Mouse (Mus musculus) limb, embryonic 10.5 days (tissue): ENCODE measurements around the gene Carnmt1. TPM values are rescaled to one million over a fixed set of nuclear protein-coding genes. Genes with fewer than 3 reads are reported as not detected.

Experiments
- DNase-seq: peaks from one replicate; pipeline ENCODE4 v3.0.0-alpha.2; 2017; ENCODE audit warnings: low spot score
- H3K27ac ChIP-seq: fragments of 300-500 bp; sonication (generic); 2 replicates; pipeline ENCODE4 v1.5.1; 2016; ENCODE audit warnings: mild to moderate bottlenecking
- H3K27me3 ChIP-seq: fragments of 300-500 bp; sonication (generic); 2 replicates; pipeline ENCODE4 v1.6.1; 2016; ENCODE audit warnings: low read depth, mild to moderate bottlenecking; ENCODE audit not compliant: poor library complexity, severe bottlenecking
- H3K36me3 ChIP-seq: fragments of 300-500 bp; sonication (generic); 2 replicates; pipeline ENCODE4 v1.6.1; 2016; ENCODE audit warnings: mild to moderate bottlenecking, moderate library complexity
- H3K4me1 ChIP-seq: fragments of 300-500 bp; sonication (generic); 2 replicates; pipeline ENCODE4 v1.6.1; 2016
- H3K4me3 ChIP-seq: fragments of 300-500 bp; sonication (generic); 2 replicates; pipeline ENCODE4 v1.5.1; 2016; ENCODE audit warnings: mild to moderate bottlenecking, moderate library complexity
- H3K9me3 ChIP-seq: fragments of 300-500 bp; sonication (generic); replicated peaks from 2 replicates; pipeline ENCODE4 v1.6.1; 2016; ENCODE audit warnings: mild to moderate bottlenecking
- WGBS: fragments of 180-500 bp; shearing (Covaris S2); methylation state at CpG from one replicate; pipeline ENCODE4 v1.1.7; 2016; 5-methylcytosine and 5-hydroxymethylcytosine counted together
- polyA plus RNA-seq: library from polyadenylated mRNA; unstranded; fragments of >200 nt; fragmentation: Nextera tagmentation; extraction: Ambion mirVana; gene quantifications from 2 replicates; pipeline ENCODE4 v1.2.1, GENCODE M21; 2016

Carnmt1 gene
- polyA plus RNA-seq, 1 experiment from 2014 or later = 30.4 TPM

- H3K4me1 ChIP-seq = no peaks in the 10 kb centered on the region
- no peaks in the 10 kb centered on the region for H3K27me3 ChIP-seq
- no peak overlapping the region for H3K4me3 ChIP-seq
- no peaks in the 10 kb centered on the region for H3K9me3 ChIP-seq
- no peaks in the 10 kb centered on the region for H3K36me3 ChIP-seq
- DNase-seq = no peak
- no peak overlapping the region for H3K27ac ChIP-seq
- 86% methylated on average over 1 of the region's 1 CpGs for WGBS
Observed at GRCm38 (mm10) chr19:18659349-18659748, 11.2 kb upstream of the Carnmt1 start.

DNA sequence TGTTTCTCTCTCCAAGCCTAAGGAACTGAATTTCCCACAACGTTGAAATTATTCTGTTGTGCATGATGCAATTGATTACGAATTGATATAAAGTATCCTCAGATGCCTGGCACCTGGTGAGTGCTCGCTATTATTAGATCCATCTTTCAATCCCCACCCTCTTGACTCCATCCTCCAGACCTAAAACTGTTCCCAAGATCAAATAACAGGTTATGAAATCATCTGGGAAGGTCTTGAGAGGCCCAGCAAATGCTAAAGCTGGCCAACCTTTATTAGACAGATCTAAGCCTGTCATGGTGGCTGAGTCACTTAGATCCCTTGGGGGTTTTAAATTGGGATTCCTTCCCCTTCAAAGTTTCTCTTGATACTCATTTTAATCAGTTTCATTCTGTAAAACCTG is 10.1 kb upstream of the Carnmt1 start:
- 85% methylated on average over 3 of the region's 3 CpGs for WGBS
- DNase-seq = no peak
- Histone ChIP-seq H3K9me3 (no peaks in the 10 kb centered on the region), H3K36me3 (no peaks in the 10 kb centered on the region), H3K4me1 (no peaks in the 10 kb centered on the region), H3K4me3 (no peak overlapping the region), H3K27me3 (no peaks in the 10 kb centered on the region), H3K27ac (no peak overlapping the region)

DNA sequence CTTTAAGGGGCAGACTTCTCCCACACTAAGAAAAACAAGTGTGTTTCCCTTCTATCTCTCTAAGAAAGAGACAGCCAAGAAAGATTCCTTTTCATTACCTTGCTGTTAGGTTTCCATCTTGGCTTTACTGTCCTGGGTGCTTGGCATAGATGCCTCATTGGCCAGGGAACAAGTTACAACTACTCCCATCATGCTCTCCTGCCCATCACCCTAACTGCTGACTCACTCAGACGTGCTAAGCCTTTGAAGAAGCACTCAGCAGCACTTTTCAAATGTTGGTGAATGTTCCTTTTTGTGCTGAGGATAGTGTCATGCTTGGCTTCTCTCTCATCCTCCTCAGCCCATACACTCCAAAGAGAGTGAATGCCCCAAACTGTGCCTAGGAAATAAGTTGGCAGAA is 8.9 kb upstream of the Carnmt1 start:
- no peak overlapping the region for H3K27ac ChIP-seq
- no peaks in the 10 kb centered on the region for H3K4me1 ChIP-seq
- no peak overlapping the region for H3K4me3 ChIP-seq
- H3K27me3 ChIP-seq = no peaks in the 10 kb centered on the region
- no peak for DNase-seq
- 66% methylated on average over 1 of the region's 1 CpGs for WGBS
- no peaks in the 10 kb centered on the region for H3K36me3 ChIP-seq
- H3K9me3 ChIP-seq = no peaks in the 10 kb centered on the region

GRCm38 (mm10) chr19:18663904-18664303 is 6.7 kb upstream of the Carnmt1 start:
- WGBS = 63% methylated on average over 2 of the region's 2 CpGs
- Histone ChIP-seq H3K36me3 (no peaks in the 10 kb centered on the region), H3K9me3 (no peaks in the 10 kb centered on the region), H3K4me3 (no peak overlapping the region), H3K27ac (no peak overlapping the region), H3K27me3 (no peaks in the 10 kb centered on the region), H3K4me1 (no peaks in the 10 kb centered on the region)
- DNase-seq = no peak

GRCm38 (mm10) chr19:18666966-18667365 is 3.6 kb upstream of the Carnmt1 start:
- H3K36me3 ChIP-seq = no peaks in the 10 kb centered on the region

GRCm38 (mm10) chr19:18669551-18669950 is 1.0 kb upstream of the Carnmt1 start:
- DNase-seq = no peak
- WGBS = 97% methylated on average over 7 of the region's 7 CpGs
- no peaks in the 10 kb centered on the region for H3K9me3 ChIP-seq
- H3K27me3 ChIP-seq = no peaks in the 10 kb centered on the region
- H3K4me1 ChIP-seq = peaks cover 25% of the 10 kb centered on the region
- no peaks in the 10 kb centered on the region for H3K36me3 ChIP-seq
- no peak overlapping the region for H3K27ac ChIP-seq
- no peak overlapping the region for H3K4me3 ChIP-seq

More at GRCm38 (mm10) chr19:18666966-18667365, 3.6 kb upstream of the Carnmt1 start:
- no peak overlapping the region for H3K4me3 ChIP-seq
- no peaks in the 10 kb centered on the region for H3K27me3 ChIP-seq
- no peak overlapping the region for H3K27ac ChIP-seq
- peaks cover 9% of the 10 kb centered on the region for H3K4me1 ChIP-seq
- WGBS = 92% methylated on average over 7 of the region's 7 CpGs
- H3K9me3 ChIP-seq = no peaks in the 10 kb centered on the region
- DNase-seq = no peak

DNA sequence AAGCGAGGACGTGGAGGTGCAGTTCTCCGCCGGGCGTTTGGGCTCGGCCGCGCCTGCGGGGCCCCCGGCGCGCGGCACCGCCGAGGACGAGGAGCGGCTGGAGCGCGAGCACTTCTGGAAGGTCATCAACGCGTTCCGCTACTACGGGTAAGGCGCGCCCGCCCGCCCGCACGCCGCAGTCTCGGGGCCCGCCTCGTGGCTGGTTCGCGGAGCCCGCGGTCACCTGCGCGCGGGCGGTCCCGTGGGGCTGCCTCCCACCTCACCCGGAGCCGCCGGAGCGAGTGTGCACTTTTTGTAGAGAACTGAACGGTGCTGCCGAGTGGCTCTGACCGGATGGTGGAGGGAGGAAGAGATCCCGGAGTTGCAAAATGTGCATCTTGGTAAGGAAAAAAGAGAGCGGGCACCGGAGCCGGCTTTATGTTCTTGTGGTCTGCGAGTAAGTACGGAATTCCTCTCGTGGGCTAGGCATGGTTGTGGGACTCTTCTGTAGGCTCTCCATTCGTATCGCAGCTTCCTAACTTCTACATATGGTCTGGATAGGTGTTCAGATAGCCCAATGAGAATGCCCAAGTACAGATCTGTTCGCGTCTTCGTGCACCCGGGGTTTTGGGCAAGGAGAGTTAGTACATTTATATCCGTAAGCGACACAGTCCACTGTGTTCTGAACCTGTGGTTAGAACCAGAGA is 635 bp downstream of the Carnmt1 start:
- peak; percentile 73 for DNase-seq
- H3K4me3 ChIP-seq = peak overlapping the region; percentile 86
- H3K27me3 ChIP-seq = no peaks in the 10 kb centered on the region
- peak overlapping the region; percentile 94 for H3K27ac ChIP-seq
- H3K9me3 ChIP-seq = no peaks in the 10 kb centered on the region
- H3K36me3 ChIP-seq = no peaks in the 10 kb centered on the region
- WGBS = under 1% methylated on average over 64 of the region's 64 CpGs
- peaks cover 25% of the 10 kb centered on the region for H3K4me1 ChIP-seq

DNA sequence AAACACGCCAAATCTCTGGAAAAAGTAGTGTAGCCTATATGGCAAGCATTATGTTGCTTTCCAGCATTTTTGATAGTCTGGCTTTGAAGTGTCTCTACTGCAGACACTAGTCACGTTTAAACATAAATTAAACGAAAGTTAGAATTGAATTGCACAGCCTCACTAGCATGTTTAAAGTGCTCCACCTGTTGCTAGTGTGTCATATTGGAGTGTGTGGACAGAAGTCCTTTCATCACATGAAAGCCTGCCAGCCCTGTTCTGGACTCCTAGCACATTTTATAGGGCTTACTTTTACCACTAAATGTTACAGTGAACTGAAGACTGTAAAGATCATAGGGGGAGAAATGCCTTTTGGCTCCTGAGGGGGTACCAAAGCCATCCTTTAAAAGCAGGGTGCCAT is 1.9 kb downstream of the Carnmt1 start:
- no peaks in the 10 kb centered on the region for H3K36me3 ChIP-seq
- WGBS = 71% methylated on average over 3 of the region's 3 CpGs
- no peak for DNase-seq
- no peaks in the 10 kb centered on the region for H3K9me3 ChIP-seq
- no peak overlapping the region for H3K27ac ChIP-seq
- H3K4me1 ChIP-seq = peaks cover 25% of the 10 kb centered on the region
- no peaks in the 10 kb centered on the region for H3K27me3 ChIP-seq
- H3K4me3 ChIP-seq = peak overlapping the region; percentile 86

GRCm38 (mm10) chr19:18673116-18673515 is 2.6 kb downstream of the Carnmt1 start:
- H3K4me3 ChIP-seq = peak overlapping the region; percentile 86; the same call in 1 of the 2 replicates
- no peaks in the 10 kb centered on the region for H3K27me3 ChIP-seq
- no peak overlapping the region for H3K27ac ChIP-seq
- DNase-seq = no peak
- peaks cover 25% of the 10 kb centered on the region for H3K4me1 ChIP-seq
- no peaks in the 10 kb centered on the region for H3K9me3 ChIP-seq
- H3K36me3 ChIP-seq = 0 out of 2 replicates have a peak, but pooled peaks cover 3% of the 10 kb centered on the region
- WGBS = 21% methylated on average over 4 of the region's 4 CpGs

DNA sequence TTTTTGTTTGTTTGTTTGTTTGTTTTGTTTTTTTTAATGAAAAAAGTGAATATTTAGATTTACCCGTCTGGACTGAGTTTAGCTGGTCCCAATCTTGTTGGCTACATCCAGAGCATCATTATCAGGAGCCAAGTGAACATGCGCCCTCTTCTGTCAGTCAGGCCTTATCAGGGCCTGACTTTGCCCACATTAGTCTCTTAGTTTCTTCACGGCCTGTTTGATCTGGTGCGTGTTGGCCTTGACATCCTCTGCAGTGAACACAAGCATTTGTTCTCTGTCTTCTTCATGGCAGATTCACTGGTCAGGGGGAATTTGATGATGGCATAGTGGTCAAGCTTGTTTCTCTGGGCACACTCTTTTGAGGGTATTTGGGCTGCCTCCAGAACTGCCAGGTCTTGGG is 11.6 kb downstream of the Carnmt1 start:
- DNase-seq = no peak
- WGBS = 83% methylated on average over 4 of the region's 4 CpGs

GRCm38 (mm10) chr19:18687556-18687955 is 17.0 kb downstream of the Carnmt1 start:
- no peak overlapping the region for H3K4me3 ChIP-seq
- WGBS = 74% methylated on average over 3 of the region's 3 CpGs
- H3K27me3 ChIP-seq = no peaks in the 10 kb centered on the region
- peaks cover 25% of the 10 kb centered on the region; the same call in 1 of the 2 replicates for H3K36me3 ChIP-seq
- no peaks in the 10 kb centered on the region for H3K9me3 ChIP-seq
- H3K4me1 ChIP-seq = no peaks in the 10 kb centered on the region
- no peak overlapping the region for H3K27ac ChIP-seq
- DNase-seq = no peak

More for the DNA sequence above, 11.6 kb downstream of the Carnmt1 start:
- Histone ChIP-seq H3K4me1 (no peaks in the 10 kb centered on the region), H3K4me3 (no peak overlapping the region), H3K27me3 (no peaks in the 10 kb centered on the region), H3K36me3 (peaks cover 42% of the 10 kb centered on the region), H3K9me3 (no peaks in the 10 kb centered on the region), H3K27ac (no peak overlapping the region)

GRCm38 (mm10) chr19:18692176-18692575 is 21.6 kb downstream of the Carnmt1 start:
- H3K27ac ChIP-seq = no peak overlapping the region
- H3K36me3 ChIP-seq = peaks cover 46% of the 10 kb centered on the region
- 84% methylated on average over 3 of the region's 3 CpGs for WGBS
- H3K4me1 ChIP-seq = no peaks in the 10 kb centered on the region
- no peak overlapping the region for H3K4me3 ChIP-seq
- no peak for DNase-seq
- no peaks in the 10 kb centered on the region for H3K9me3 ChIP-seq
- H3K27me3 ChIP-seq = no peaks in the 10 kb centered on the region

- Histone ChIP-seq H3K27ac (no peak overlapping the region), H3K4me1 (no peaks in the 10 kb centered on the region), H3K27me3 (no peaks in the 10 kb centered on the region), H3K4me3 (no peak overlapping the region), H3K36me3 (peaks cover 50% of the 10 kb centered on the region), H3K9me3 (no peaks in the 10 kb centered on the region)
- WGBS = 89% methylated on average over 2 of the region's 2 CpGs
- no peak for DNase-seq
Observed at GRCm38 (mm10) chr19:18692768-18693167, 22.2 kb downstream of the Carnmt1 start.

- no peak for DNase-seq
- H3K27me3 ChIP-seq = no peaks in the 10 kb centered on the region
- H3K4me3 ChIP-seq = no peak overlapping the region
- no peak overlapping the region for H3K27ac ChIP-seq
- H3K9me3 ChIP-seq = no peaks in the 10 kb centered on the region
- no peaks in the 10 kb centered on the region for H3K4me1 ChIP-seq
- H3K36me3 ChIP-seq = peaks cover 54% of the 10 kb centered on the region
- WGBS = 96% methylated on average over 3 of the region's 3 CpGs
Observed at GRCm38 (mm10) chr19:18695116-18695515, 24.6 kb downstream of the Carnmt1 start.
